Mouse (Mus musculus) thymus, postnatal 25 days (tissue): Measurements from ENCODE around the gene Nek11.
"Not testable (repeated sequence)": the region's sequence is repeated elsewhere in the genome, so short reads cannot be mapped to it uniquely, and the experiment has no call there.

ENCODE experiments used
- DNase-seq: peaks from one replicate; pipeline ENCODE4 v3.0.0; 2022

The Nek11 gene

DNA sequence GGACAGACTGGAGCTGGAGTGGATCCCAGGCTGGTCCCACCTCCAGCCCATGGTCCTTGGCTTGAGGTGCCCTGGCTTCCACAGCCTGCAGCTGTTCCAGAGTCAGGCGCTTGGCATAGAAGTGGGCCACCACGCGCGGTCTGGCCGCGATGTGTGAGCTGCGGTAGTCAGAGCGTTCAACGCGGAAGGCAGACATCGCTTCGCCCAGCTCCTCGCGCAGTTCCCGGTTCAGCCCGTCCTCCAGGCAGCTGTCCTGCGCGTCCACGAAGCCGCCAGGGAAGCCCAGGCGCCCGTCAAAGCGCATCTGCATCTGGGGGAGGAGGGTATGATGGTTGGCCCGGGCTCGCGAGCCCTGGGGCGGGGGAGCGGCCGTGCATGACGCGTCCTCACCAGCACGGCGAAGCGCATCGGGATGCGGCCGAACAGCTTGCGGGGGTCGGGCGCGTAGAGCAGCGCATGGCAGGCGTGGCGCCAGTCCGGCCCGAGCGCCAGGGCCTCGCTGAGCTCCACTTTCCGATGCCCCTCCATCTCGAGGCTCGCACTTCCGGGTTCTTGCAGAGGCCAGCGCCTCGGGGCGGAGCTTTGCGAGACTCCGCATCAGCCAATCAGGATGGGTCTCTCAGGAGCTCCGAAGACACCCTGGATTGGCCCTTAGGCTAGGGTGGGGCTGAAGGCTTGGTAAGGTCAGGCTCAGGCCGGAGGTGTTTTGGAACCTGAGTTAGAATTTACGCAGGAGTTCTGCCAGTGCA lies 263.9 kb downstream of the Nek11 start, which contains the start of gene Nudt16:
Gene Nudt16, minus strand, starts transcription at position 572 of the 749 bp plus-strand sequence.
- peak; percentile 92 for DNase-seq

DNA sequence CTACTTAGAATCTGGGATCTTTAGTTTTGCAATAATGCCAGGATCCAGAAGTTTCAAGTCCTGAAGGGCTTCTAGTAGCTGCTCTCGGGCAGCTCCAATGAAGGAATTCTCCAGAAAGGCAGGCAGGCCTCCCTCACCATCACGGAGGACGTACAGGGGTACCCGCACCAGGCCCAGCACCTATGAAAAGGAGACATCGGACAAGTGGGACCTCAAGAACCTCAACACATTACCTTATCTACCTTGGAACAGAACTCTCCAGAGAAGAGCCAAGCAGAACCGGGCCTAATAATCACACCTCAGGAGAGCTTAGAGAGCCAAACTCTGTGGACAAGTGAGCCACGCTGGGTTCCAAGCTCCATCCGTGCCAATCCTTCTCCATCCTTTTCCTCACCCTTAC lies 265.0 kb downstream of the Nek11 start:
- no peak for DNase-seq

DNA sequence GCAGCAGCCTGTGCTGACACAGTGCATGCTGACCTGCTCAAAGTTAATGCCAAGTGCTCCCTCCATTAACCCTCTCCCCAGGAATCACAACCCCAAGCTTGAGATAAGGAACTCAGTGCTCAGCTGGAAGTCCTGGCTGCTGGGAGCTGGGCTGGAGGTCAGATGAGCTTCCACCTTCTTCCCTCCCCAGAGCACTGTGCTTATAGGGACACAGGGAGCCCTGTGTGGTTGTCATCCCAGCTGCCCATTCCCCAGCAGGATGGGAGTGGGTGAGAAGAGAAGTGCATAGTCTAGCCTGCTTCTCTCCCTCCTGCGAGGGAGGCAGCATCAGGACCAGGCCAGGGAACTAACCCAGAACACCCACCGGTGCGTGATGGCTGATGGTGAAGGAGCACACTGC lies 270.1 kb downstream of the Nek11 start:
- not testable (repeated sequence) for DNase-seq
